Mouse (Mus musculus): ENCODE data around the gene Cdh13.

Cdh13 gene

DNA sequence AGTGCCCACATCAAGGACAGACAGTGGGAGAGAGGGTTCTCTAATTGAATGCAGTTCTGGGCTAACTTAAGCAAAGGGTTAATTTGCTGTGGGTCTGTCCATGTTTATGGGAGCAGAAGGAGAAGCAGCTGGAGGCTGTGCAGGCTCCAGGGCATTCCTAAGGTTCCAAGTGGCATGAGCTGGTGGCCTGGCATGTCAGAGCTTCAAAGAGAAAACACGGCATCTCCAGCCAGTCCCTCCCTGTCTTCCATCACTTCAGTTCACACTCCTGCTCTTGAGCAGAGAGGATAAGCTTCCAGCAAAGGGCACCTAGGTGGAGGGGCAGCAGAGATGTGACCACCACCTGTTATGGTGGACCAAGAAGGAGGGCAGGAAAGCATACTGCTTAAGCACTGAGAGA is 962.1 kb downstream of the Cdh13 start:
- no peak for DNase-seq (ENCODE audit: low read depth, low spot score)

DNA sequence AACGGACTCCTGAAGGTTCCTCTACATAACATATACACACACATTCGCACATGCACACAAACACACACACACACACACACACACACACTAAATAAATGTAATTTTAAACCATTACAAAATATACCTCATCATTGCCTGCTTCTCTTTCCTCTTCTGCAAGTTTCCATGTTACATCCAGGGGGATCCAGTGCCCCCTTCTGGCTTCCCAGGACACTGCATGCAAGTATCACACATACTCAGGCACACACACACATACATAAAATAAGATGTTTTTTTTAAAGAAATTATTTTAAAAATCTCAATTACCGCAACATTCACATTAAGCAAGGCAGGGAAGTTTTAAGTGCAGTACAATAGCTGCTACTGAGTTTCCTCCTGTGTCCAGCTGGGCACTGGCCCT is 970.8 kb downstream of the Cdh13 start:
- DNase-seq (ENCODE audit: low read depth, low spot score): no peak

DNA sequence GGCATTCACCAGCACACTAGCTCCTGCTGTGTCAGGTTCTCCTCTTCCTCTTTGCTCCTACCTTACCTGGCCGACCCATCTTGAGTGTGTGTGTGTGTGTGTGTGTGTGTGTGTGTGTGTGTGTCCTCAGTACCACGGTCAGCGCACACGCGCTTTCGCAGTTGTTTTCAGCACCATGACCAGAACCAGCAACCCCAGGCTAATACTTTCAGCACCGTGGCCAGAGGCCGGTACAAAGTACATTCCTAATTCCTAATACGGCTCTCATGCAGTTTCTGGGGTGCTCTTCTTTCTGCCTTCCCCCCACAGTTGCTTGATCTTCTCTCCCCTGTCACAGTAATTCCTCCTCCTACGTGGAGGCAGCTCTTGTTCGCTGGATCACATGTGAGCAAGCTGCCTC is 975.1 kb downstream of the Cdh13 start:
- DNase-seq (ENCODE audit: low read depth, low spot score): no peak

DNA sequence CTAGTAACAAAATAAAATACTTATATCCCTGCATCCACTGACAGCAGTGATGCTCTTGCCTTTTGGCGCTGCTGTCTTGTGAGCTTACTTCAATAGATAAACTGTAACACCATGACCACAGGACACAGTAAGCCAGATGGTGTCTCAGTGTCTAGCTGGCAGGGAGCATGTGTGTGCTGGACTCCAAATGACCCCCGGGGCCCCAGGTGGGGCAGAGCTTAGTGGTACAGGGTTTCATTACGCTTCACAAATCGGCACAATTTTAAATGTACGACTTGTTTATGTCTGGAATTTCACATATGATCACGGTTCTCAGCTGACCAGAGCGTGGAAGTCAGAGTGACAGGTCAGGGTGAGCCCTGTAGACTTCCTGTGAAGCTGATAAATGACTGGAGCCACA is 980.2 kb downstream of the Cdh13 start:
- no peak for DNase-seq (ENCODE audit: low read depth, low spot score)

DNA sequence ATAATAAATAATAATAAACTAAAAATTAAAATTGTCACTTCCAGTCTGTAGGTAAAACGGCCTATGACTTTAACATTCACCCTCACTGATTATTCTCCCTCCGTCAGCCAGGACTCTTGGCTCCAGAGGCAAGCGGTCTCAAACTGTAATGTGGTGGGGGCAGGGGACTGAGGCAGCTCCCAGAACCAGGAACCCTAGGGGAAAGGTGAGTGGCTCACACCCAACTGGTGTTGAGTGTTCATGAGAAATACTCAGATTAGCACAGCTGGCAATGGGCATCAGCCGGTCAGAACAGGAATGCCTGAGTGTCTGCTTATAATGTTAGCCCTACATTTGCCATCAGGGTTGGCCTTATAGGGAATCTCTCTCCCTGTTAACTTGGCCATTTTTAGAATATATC is 982.8 kb downstream of the Cdh13 start:
- no peak for DNase-seq (ENCODE audit: low read depth, low spot score)

DNA sequence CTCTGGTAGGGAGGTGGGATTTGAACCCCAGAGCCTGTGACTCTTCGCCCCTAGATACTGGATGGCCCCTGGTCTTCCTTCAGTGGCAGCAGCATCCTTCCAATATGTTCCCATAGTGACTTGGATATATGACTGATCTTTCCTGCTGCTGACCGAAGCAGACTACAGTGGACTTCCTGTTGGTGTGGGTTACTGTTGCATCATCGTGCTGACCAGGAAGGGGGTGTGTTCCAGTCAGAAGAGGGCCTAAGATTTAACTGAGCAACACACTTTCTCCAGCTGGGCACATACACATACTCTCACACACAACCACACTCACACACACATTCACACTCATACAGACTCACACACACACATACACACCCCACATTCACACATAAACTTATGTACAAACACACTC is 986.0 kb downstream of the Cdh13 start:
- no peak for DNase-seq (ENCODE audit: low read depth, low spot score)

DNA sequence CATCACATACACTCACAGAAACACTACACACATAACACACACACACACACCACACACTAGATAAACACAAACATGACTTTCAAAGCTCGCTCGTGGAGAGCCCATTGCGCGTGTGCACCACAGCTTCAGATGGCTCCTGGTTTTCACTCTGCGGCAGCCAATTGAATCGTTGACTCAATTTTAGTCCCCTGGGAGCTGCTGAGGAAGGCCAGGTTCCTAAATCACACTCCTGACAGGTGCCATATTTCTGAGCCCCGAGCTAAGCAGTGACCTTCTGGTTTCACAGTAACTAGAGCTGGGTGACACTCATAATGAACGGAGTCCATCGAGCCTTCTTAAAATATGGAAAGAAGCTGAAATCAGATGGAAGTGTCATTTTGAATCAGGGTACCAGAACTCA is 986.8 kb downstream of the Cdh13 start:
- no peak for DNase-seq (ENCODE audit: low read depth, low spot score)

DNA sequence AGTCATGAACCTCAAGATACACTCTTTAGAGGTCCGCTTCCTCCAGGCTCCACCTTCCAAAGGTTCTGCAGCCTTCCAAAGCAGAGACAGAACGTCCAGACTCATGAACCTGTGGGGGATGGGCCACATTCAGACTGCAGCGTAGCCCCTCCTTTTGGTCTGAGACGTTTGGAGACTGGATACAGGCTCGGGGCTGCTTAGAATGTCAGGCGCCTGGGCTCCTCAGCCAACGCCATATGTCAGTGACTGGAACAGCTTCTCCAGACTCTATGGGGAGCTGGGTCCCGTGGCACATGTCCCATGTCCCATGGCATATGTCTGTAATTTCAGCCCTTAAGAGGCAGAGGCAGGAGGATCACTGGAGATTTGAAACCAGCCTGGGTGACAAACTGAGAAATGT is 989.4 kb downstream of the Cdh13 start:
- DNase-seq (ENCODE audit: low read depth, low spot score): no peak

DNA sequence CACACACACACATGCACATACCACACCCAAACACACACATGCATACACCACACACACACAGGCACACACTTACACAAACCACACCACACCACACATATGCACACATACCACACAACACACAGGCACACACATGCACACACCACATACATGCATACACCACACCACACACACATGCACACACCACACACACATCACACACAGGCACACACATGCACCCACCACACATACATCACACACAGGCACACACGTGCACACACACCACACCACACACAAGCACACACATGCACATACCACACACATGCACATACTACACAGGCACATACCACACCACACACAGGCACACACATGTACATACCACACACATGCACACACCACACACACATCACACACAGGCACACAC is 991.9 kb downstream of the Cdh13 start:
- DNase-seq (ENCODE audit: low read depth, low spot score): no peak

DNA sequence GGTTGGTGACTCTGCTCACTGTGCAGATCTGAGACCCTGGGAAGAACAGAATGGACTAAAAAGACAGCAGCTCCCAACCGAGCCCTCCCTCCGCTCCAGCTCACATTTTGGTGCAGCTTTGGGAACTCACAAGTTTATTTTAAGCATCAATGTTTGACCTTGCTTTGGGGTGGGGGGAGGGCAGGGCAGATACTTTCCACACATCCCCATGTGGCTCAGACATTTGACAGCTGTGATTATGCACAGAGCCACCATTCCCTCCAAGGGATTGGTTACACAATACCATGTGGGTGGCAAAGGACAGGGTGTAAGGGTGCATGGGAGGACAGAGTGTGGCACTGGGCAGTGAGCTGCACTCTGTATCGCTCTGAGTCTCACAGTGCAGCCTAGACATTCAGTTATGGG is 993.5 kb downstream of the Cdh13 start:
- DNase-seq (ENCODE audit: low read depth, low spot score): no peak

DNA sequence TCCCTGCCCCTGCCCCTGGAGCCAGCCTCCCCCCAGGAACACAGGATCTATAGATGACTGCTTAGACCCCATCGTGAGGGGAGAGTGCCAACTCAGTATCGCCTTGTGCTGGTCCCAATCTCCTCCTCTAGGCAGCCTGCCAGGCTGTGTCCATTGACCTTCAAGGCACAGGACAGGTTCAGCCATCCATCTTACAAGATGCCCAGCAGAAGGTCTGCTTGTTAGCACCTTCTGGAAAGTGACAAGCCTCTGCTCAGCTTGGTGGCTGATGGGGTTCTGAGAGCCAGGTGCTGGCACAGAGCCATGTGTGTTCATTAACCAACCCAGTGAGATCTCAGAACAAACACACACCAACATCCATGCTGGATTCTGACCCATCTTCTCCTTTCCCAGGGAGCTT is 998.2 kb downstream of the Cdh13 start:
- no peak for DNase-seq (ENCODE audit: low read depth, low spot score)

DNA sequence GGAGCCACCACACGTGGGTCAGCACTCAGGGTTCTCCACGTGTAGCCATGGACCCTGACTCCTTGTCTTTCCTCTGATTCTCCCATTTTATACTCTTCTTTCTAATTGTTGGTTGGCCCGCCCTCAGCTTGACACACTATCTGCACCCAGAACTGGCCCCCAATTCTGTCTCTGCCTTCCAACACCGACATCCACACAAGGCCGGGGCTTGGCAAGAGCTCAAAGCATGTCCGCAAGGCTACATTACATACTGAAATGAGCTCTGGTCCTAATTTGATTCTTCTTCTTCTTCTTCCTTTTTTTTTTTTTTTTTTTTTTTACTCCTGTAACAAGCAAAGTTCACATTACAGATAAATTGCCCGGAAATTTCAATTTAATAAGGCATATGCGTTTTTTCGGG is 1001.0 kb downstream of the Cdh13 start:
- DNase-seq (ENCODE audit: low read depth, low spot score): no peak

DNA sequence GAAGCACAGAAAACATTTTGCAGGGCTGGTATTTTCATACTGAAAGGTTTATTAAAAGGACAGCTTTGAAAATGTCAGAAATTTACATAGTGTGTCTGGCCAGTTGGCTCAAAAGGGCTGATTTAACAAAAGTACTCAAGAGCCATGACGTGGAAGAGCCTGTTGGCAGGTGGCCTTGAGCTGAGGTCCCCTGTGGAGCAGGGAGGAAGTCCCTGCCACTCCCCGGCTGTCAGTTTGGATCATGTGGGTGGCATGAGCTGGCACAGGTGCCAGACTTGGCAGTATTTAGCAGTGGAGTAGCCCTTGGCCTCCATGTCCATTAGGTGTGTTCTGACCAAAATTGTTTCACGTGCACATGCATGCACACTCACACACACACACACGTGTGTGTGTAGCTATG is 1001.4 kb downstream of the Cdh13 start:
- no peak for DNase-seq (ENCODE audit: low read depth, low spot score)

DNA sequence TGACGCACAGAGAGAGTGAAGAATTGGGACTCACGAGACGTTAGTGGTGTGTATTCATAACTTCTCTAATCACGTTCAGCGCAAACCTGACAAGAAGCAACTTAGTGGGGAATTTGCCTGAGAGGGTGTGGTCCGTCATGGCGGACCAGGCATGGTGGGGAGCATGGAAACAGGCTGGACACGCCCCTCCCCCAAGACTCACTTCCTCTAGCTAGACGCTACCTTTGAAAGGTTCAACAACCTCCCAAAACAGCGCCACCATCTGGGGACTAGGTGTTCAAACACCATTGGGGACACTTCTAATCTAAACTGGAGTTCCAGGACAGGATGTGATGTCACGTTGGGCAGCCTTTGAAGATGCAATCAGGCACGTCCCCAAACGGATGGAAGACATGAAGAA is 1011.9 kb downstream of the Cdh13 start:
- no peak for DNase-seq (ENCODE audit: low read depth, low spot score)

DNA sequence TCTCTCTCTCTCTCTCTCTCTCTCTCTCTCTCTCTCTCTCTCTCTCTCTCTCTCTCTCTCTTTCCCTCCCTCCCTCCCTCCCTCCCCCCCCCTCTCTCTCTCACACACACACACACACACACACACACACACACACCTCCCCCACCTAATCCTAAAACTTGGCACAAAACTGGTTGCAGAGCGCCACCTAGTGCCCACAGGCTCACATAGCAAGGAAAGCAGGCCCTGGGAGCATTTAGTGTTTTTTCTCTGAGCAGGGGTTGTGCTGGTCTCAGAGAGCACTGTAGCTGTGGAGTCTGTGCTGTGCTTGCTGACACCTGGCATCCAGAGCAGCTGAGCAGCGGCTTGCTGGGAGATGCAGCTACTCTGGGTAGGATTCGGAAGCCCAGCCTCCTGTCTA is 1014.2 kb downstream of the Cdh13 start:
- peak; percentile 60 for DNase-seq (ENCODE audit: low read depth, low spot score)

DNA sequence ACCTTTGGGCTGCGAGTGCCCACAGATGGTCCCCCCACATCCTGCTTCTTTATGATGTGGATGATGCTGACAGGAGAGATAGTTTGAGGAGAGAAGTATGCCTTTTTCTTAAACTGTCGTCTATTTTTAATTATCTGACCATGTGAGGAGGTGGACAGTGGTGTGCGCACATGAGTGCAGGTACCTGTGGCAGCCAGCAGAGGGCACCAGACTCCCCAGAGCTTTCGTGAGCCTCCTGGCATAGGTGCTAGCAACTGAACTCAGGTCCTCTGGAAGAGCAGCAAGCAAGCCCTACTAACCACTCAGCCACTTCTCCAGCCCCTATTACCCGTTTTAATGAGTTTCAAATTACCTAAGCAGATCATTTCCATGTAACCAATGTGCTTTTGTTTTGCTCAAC is 1016.8 kb downstream of the Cdh13 start:
- DNase-seq (ENCODE audit: low read depth, low spot score): no peak

DNA sequence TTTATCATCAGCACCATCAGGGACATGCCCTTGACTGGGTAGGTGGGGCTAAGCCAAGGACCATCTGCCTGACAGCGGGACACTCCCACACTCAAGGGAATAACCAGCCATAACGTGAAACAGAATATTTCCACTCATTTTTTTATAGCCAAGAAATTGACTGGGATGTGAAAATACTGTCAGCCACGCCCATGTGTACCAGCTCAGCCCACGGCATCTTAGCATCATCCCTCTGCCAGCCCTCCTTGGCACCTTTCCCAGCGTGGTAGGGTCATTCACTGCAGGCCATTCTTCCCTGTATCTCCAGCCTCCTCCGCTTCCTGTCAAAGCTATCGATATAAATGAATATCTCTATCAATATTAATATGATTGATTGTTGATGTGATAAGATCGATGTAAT is 1020.7 kb downstream of the Cdh13 start:
- no peak for DNase-seq (ENCODE audit: low read depth, low spot score)

DNA sequence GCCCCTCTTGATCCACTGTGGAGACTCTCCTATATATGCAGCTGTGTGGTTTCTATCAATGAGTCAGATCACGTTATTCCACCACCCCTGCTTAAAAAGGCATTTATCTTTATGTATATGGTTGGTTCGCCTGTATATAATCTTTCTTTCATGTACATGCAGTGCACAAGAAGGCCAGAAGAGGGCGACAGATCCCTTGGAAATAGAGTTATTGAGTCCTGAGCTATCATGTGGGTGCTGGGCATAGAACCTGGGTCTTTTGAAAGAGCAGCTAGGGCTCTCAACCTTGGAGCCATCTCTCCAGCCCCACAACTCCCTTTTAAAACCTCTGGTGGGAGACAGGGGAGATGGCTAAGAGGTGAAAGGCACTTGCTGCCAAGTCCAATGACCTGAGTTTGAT is 1027.9 kb downstream of the Cdh13 start:
- peak; percentile 65 for DNase-seq (ENCODE audit: low read depth, low spot score)

DNA sequence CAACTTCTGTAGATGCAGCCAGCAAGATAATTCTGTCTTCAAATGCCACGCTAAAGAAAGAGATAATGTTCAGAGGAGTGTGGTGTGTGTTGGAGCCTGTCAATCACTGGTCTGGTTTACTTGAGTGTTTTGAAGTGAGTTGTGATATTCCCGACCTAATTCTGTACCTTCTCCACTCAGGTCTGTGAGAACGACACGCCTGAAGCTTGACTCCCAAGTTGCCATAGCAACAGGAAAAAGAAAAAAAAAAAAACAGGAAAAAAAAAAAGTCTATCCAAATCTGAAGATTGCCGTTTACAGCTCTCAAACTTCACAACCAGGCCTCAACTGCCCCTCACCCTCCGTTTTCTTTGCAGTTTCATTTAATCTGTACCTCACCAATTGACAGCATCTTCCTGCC is 1039.7 kb downstream of the Cdh13 start:
- DNase-seq (ENCODE audit: low read depth, low spot score): no peak

DNA sequence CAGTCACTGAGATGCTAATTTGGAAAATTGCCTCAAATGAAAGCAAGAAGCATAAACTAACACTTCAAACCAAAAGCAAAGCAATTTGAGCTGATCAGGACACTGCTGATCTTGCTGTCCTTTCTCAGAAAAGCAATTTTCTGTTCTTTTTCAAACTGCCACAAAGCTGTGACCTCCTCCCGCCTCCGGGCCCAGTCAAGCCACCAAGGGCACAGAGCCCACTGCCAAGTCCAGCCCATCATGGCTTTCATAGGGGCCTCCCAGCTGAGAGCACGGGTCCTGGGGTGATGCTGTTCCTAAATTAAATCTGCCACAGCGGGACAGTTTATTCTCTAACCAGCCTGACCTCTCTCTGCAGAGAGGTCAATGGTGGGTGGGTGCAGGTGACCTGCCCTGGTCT is 1056.0 kb downstream of the Cdh13 start:
- no peak for DNase-seq (ENCODE audit: low read depth, low spot score)

DNA sequence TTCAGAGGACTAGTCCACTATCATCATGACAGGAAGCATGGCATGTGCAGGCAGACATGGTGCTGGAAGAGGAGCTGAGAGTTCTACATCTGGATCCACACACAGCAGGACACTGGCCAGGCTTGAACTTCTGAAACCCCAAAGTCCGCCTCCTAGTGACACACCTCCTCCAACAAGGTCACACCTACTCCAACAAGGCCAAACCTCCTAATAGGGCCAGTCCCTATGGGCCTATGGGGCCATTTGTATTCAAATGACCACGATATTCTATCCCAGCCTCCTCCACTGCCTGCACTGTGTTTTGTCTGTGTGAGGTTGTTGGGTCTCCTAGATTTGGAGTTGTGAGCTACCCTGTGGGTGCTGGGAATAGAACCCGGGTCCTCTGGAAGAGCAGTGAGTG is 1060.1 kb downstream of the Cdh13 start:
- DNase-seq (ENCODE audit: low read depth, low spot score): no peak

DNA sequence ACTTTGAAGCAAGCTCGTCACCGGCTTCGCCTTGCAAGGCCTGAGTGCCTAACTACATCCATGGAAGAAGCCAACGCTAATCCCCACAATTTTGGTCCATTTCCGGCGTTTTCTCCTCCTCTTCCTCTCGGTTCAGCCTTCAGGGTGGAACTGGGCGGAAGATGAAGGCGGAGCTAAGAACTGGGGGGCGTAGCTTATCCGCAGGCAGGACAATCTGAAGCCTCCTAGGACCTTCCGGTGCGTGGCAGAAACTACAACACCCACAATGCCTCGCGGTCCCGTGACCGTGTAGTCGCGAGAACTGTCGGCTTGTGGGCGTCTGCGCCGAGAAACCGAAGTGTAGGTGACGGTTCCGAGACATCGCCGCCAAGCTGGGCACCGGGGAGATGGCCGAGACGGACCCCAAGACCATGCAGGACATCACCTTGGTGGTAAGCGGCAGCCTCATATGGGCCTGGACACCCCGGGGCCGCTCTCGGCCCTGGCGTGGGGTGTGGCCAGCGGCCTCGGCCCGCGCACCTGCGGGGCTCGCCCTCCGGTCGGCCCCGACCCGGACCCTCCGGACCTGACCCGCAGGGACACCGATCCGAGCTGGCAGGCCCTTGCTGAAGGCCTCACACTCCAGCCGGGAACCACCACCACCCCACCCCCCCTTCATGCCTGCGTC is 1060.8 kb downstream of the Cdh13 start, which contains the start of gene Hsbp1:
Hsbp1 (plus strand) TSS at position 299 of the 667 bp plus-strand sequence.
- DNase-seq (ENCODE audit: low read depth, low spot score): peak; percentile 97

DNA sequence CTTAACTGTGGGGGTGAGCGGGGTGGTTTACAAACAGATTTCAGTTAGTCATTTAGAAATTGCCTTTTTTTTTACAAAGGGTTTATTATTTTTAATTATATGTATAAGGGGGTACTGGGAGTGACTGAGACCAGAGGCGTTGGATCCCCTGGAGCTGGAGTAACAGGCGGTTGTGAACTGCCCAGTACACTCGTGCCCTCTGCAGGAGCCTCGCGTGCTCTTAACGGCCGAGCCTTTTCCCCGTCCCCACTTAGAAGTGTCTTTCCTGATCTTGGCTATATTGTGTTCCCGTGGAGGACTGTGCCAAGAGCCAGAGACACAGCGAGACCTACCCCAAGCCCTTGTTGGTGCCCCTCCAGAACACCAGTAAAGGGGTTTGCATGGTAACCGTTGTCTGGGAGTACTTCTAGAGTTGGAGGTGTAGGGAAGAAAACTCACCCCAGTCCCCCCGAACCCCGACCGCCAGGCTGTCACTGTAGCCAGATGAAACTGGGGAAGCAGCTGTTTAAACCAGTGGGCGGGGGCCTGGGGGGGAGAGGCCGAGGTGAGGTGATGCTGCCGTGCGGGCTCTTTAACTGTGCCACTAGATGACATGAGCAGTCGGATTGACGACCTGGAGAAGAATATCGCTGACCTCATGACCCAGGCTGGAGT is 1061.6 kb downstream of the Cdh13 start:
- peak; percentile 19 for DNase-seq (ENCODE audit: low read depth, low spot score)

DNA sequence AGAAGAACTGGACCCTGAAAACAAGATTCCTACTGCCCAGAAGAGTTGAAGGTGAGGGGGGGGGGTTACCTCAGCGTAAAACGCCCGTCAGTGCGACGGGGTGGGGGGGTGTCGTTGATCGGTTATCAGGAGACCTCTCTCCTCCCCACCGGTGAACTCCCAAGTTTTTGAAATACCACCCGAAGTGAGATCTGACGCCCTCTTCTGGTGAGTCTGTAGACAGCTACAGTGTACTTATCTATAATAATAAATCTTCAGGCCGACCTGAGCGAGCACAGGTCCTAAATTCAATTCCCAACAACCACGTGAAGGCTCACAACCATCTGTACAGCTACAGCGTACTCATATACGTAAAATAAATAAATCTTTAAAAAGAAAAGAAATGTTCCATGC is 1062.1 kb downstream of the Cdh13 start:
- DNase-seq (ENCODE audit: low read depth, low spot score): peak; percentile 49

All from CD4-positive, CD25-positive, alpha-beta regulatory T cell, adult 2 months (primary cell).